Mouse (Mus musculus): Measurements from ENCODE around the gene Dyrk1a.

GRCm38 (mm10) chr16:94536417-94537158 lies 33.2 kb upstream of the Dyrk1a start:
- no peak for TF ChIP-seq CTCF (IDR thresholded peaks at IDR 0.05; ENCODE audit: borderline replicate concordance, insufficient read depth, low read depth, low read length)
- no peak for TF ChIP-seq POLR2A (IDR thresholded peaks at IDR 0.05; ENCODE audit: borderline replicate concordance, insufficient read depth, low read length)

Measured in cerebellum, adult 2 months (tissue).